Mouse (Mus musculus): Measurements from ENCODE around the gene Fam57b. TPM values are rescaled to one million over a fixed set of nuclear protein-coding genes. Genes with fewer than 3 reads are reported as not detected.
"Not testable (repeated sequence)": the region's sequence is repeated elsewhere in the genome, so short reads cannot be mapped to it uniquely, and the experiment has no call there.

Gene Fam57b
- polyA plus RNA-seq, 1 experiment from 2014 or later: 0.13 TPM

- H3K4me3 ChIP-seq (ENCODE audit: low read depth, low read length): no peak overlapping the region
- WGBS: 48% methylated on average over 3 of the region's 3 CpGs
- H3K27ac ChIP-seq (ENCODE audit: low read length): peak overlapping the region; percentile 94
- peak overlapping the region; percentile 94; the same call in 1 of the 2 replicates for H3K4me2 ChIP-seq (replicated peaks; ENCODE audit: low read depth, low read length)
- no peaks in the 10 kb centered on the region for H3K9me3 ChIP-seq (ENCODE audit: low read length)
- DNase-seq (ENCODE audit: low spot score) (peak; percentile 67), ATAC-seq (peak; percentile 34)
- no peaks in the 10 kb centered on the region for H3K27me3 ChIP-seq (replicated peaks; ENCODE audit: insufficient read depth, low read length)
- TF ChIP-seq EP300 (IDR thresholded peaks at IDR 0.05) (no peak), CTCF (IDR thresholded peaks at IDR 0.05) (no peak)
- no peak overlapping the region for H3K9ac ChIP-seq (replicated peaks; ENCODE audit: low read depth)
- H3K4me1 ChIP-seq (ENCODE audit: insufficient read depth, low read depth, low read length): peaks cover 25% of the 10 kb centered on the region
- H3K36me3 ChIP-seq (ENCODE audit: insufficient read depth, low read length): peaks cover 4% of the 10 kb centered on the region; the same call in 1 of the 2 replicates
These were observed 21.6 kb upstream of the Fam57b start for GRCm38 (mm10) chr7:126775978-126776234.

DNA sequence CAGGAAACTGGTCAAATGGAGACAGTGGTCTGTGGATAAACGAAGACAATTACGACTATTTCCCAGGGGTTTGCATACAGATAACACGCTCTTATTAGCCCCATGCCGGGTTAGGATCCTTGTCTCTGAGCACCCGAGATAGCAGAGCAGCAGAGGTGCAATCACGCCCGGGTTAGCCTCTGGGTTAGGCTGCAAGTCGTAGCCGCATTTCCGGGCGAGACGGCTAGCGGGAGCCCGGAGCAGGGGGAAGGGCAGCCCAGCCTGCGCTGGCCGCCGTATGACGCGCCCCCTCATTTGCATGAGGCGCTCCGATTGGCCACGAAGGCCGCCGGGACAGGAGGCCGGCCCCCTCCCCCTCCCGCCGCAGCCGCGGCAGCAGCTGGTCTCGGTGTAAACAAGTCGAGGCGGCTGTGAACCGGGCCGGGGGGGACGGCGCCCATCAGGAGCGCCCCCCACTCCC lies 20.8 kb upstream of the Fam57b start, which contains the start of gene Ypel3:
TSS of gene Ypel3 (plus strand) at position 358 of the 460 bp plus-strand sequence.
- Histone ChIP-seq H3K27ac (ENCODE audit: low read length) (peak within 1 kb of the TSS; percentile 94), H3K4me3 (ENCODE audit: low read depth, low read length) (peak within 1 kb of the TSS; percentile 93), H3K9ac (replicated peaks; ENCODE audit: low read depth) (peak within 1 kb of the TSS; percentile 98), H3K4me2 (replicated peaks; ENCODE audit: low read depth, low read length) (peak within 1 kb of the TSS; percentile 94), H3K36me3 (ENCODE audit: insufficient read depth, low read length) (no peaks in the 10 kb centered on the region), H3K4me1 (ENCODE audit: insufficient read depth, low read depth, low read length) (peaks cover 29% of the 10 kb centered on the region), H3K27me3 (replicated peaks; ENCODE audit: insufficient read depth, low read length) (no peaks in the 10 kb centered on the region), H3K9me3 (ENCODE audit: low read length) (no peaks in the 10 kb centered on the region)
- WGBS: under 1% methylated on average over 16 of the region's 37 CpGs
- DNase-seq (ENCODE audit: low spot score) (peak; percentile 98), ATAC-seq (peak; percentile 93)
- TF ChIP-seq EP300 (IDR thresholded peaks at IDR 0.05): peak; percentile 29; the same call in 1 of the 2 replicates
- TF ChIP-seq CTCF (IDR thresholded peaks at IDR 0.05): no peak

DNA sequence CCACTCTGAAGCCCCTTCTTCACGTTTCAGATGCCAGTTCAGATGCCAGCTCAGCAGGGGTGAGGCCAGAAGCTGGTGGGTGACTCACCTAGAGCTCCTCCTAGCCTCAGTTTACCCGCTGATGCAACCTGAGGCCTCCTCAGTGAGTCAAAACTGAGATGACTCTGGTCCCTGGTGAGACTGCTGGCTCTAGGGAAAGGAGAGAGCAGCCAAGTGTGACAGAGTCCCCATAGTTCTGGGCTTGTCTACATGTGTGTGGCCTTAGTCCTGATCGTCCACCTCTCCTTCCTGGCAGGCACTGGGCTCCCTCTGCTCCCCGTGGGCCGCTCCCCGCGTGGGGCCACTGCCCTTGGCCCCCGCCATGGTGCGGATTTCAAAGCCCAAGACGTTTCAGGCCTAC lies 20.0 kb upstream of the Fam57b start:
- Histone ChIP-seq H3K27ac (ENCODE audit: low read length) (peak overlapping the region; percentile 94), H3K4me2 (replicated peaks; ENCODE audit: low read depth, low read length) (peak overlapping the region; percentile 94), H3K9ac (replicated peaks; ENCODE audit: low read depth) (peak overlapping the region; percentile 98), H3K4me3 (ENCODE audit: low read depth, low read length) (peak overlapping the region; percentile 93), H3K36me3 (ENCODE audit: insufficient read depth, low read length) (no peaks in the 10 kb centered on the region), H3K9me3 (ENCODE audit: low read length) (no peaks in the 10 kb centered on the region), H3K27me3 (replicated peaks; ENCODE audit: insufficient read depth, low read length) (no peaks in the 10 kb centered on the region), H3K4me1 (ENCODE audit: insufficient read depth, low read depth, low read length) (peaks cover 29% of the 10 kb centered on the region)
- 38% methylated on average over 10 of the region's 10 CpGs for WGBS
- ATAC-seq (no peak), DNase-seq (ENCODE audit: low spot score) (peak; percentile 57)
- no peak for TF ChIP-seq CTCF (IDR thresholded peaks at IDR 0.05)
- TF ChIP-seq EP300 (IDR thresholded peaks at IDR 0.05): no peak

- Histone ChIP-seq H3K4me2 (replicated peaks; ENCODE audit: low read depth, low read length) (peak overlapping the region; percentile 94), H3K9ac (replicated peaks; ENCODE audit: low read depth) (peak overlapping the region; percentile 98), H3K36me3 (ENCODE audit: insufficient read depth, low read length) (no peaks in the 10 kb centered on the region), H3K9me3 (ENCODE audit: low read length) (no peaks in the 10 kb centered on the region), H3K27me3 (replicated peaks; ENCODE audit: insufficient read depth, low read length) (no peaks in the 10 kb centered on the region), H3K4me1 (ENCODE audit: insufficient read depth, low read depth, low read length) (peaks cover 29% of the 10 kb centered on the region), H3K4me3 (ENCODE audit: low read depth, low read length) (no peak overlapping the region; the same call in 1 of the 2 replicates), H3K27ac (ENCODE audit: low read length) (peak overlapping the region; percentile 94; the same call in 1 of the 2 replicates)
- ATAC-seq: no peak
- 71% methylated on average over 3 of the region's 3 CpGs for WGBS
- DNase-seq (ENCODE audit: low spot score): no peak
- TF ChIP-seq EP300 (IDR thresholded peaks at IDR 0.05) (no peak), CTCF (IDR thresholded peaks at IDR 0.05) (no peak)
These were observed 19.3 kb upstream of the Fam57b start for GRCm38 (mm10) chr7:126778147-126778546.

DNA sequence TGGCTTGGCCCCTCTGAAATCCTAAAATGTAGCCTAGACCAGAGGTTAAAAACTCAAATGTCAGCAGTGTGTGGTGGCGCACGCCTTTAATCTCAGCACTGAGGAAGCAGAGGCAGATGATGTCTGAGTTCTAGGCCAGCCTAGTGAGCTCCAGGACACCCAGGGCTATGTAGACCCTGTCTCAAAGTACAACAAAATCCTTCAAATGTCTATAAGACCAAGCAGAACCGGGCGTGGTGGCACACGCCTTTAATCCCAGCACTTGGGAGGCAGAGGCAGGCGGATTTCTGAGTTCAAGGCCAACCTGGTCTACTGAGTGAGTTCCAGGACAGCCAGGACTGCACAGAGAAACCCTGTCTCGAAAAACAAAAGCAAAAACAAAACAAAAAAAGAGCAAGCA lies 18.4 kb upstream of the Fam57b start:
- H3K27ac ChIP-seq (ENCODE audit: low read length): peak overlapping the region; percentile 43; the same call in 1 of the 2 replicates
- WGBS: 83% methylated on average over 7 of the region's 7 CpGs
- ATAC-seq; H3K4me3 ChIP-seq (ENCODE audit: low read depth, low read length); H3K27me3 ChIP-seq (replicated peaks; ENCODE audit: insufficient read depth, low read length); H3K4me2 ChIP-seq (replicated peaks; ENCODE audit: low read depth, low read length); H3K9me3 ChIP-seq (ENCODE audit: low read length); H3K9ac ChIP-seq (replicated peaks; ENCODE audit: low read depth); DNase-seq (ENCODE audit: low spot score); H3K36me3 ChIP-seq (ENCODE audit: insufficient read depth, low read length): not testable (repeated sequence)
- peaks cover 29% of the 10 kb centered on the region for H3K4me1 ChIP-seq (ENCODE audit: insufficient read depth, low read depth, low read length)

DNA sequence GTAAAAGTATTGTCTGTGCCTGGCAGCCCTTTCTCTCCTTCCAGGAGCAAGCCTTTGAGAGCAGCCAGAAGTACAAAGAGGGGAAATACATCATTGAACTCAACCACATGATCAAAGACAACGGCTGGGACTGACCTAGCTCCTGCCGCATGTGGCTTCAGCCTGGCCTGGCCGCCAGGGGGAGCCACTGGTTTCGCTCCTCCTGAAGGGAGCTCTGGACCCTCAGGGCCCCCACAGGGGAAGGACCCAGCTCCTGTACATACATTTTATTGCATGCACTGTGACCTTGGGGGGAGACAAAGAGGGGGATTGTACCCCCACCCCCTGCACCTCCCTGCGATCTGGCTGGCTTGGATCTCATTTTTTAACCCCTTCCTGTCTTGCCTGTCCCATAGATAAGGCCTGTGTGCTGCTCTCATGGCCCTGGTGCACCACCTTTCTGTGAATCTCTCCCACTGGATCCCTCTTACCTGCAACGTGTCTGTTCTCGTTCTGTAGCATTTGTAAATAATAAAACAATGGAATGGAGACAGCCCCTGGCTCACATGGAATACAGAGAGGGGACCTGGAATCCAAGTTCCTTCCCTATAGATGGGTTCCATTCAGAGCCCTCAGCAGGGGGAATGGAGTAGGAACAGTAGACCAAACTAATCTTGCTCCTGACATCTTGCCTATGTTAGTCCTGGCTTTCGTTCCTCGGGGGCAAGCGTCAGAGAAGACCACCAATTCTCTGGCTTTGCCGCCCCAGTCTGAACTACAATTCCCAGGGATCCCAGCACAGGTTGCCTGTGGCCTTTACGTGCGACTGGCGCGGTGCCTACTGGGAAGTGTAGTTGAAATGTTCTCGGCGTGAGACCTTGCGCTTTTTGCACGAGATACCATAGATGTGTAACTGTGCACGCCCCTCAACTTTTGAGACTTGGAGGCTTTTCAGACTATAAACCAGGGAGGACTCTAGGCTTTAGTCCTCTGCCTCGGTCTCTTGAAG lies 17.2 kb upstream of the Fam57b start:
- peak; percentile 91 for DNase-seq (ENCODE audit: low spot score)
- Histone ChIP-seq H3K36me3 (ENCODE audit: insufficient read depth, low read length) (0 out of 2 replicates have a peak, but pooled peaks cover 7% of the 10 kb centered on the region), H3K27ac (ENCODE audit: low read length) (peak overlapping the region; percentile 43), H3K4me1 (ENCODE audit: insufficient read depth, low read depth, low read length) (peaks cover 29% of the 10 kb centered on the region), H3K4me3 (ENCODE audit: low read depth, low read length) (peak overlapping the region; percentile 28), H3K4me2 (replicated peaks; ENCODE audit: low read depth, low read length) (peak overlapping the region; percentile 72), H3K9me3 (ENCODE audit: low read length) (no peaks in the 10 kb centered on the region), H3K9ac (replicated peaks; ENCODE audit: low read depth) (0 out of 2 replicates have a peak overlapping the region, but pooled peaks have one; percentile 16), H3K27me3 (replicated peaks; ENCODE audit: insufficient read depth, low read length) (no peaks in the 10 kb centered on the region)
- TF ChIP-seq CTCF (IDR thresholded peaks at IDR 0.05): peak; percentile 93
- no peak for TF ChIP-seq EP300 (IDR thresholded peaks at IDR 0.05)
- peak; percentile 54 for ATAC-seq
- 1% methylated on average over 21 of the region's 21 CpGs for WGBS

All from lung, postnatal 0 days (tissue).